Mouse (Mus musculus): ENCODE measurements around the gene Mrps7.

Mrps7 gene

GRCm38 (mm10) chr11:115653194-115653593 lies 49.5 kb downstream of the Mrps7 start:
- DNase-seq = no peak

- DNase-seq = no peak
Observed at GRCm38 (mm10) chr11:115654128-115654527, 50.4 kb downstream of the Mrps7 start.
